Mouse (Mus musculus): Measurements from ENCODE around the gene Utp4. TPM values are rescaled to one million over a fixed set of nuclear protein-coding genes. Genes with fewer than 3 reads are reported as not detected.

Utp4 gene
- total RNA-seq, 1 experiment: 118 TPM

GRCm38 (mm10) chr8:106887336-106888189 is 5.9 kb upstream of the Utp4 start:
- H3K9ac ChIP-seq (ENCODE audit: insufficient read depth, low read depth, low read length, poor library complexity, severe bottlenecking): no peak overlapping the region
- H3K9me3 ChIP-seq (ENCODE audit: control insufficient read depth, insufficient read depth, low read depth, low read length): no peaks in the 10 kb centered on the region
- no peak overlapping the region for H3K27ac ChIP-seq (ENCODE audit: insufficient read depth, low read depth, low read length, poor library complexity, severe bottlenecking)
- in situ Hi-C loops (cut with MboI; ENCODE audit: low sequenced_read_pairs in 2 of 2, unreplicated experiment in 2 of 2): loop anchor here (10.0 to 25.0 kb wide), 2 partner anchors 173 to 175 kb away; no protein-coding TSS in a partner anchor
- H3K4me3 ChIP-seq (ENCODE audit: insufficient read depth in 1 of 2, low read depth in 1 of 2, low read length in 2 of 2, poor library complexity in 1 of 2, severe bottlenecking in 1 of 2): no peak overlapping the region
- peaks cover 35% of the 10 kb centered on the region for H3K36me3 ChIP-seq (ENCODE audit: control insufficient read depth, insufficient read depth, low read length, poor library complexity, severe bottlenecking)
- peak; percentile 85 for DNase-seq (ENCODE audit: low read depth, low spot score)
- TF ChIP-seq MAFK (IDR thresholded peaks at IDR 0.05; ENCODE audit: insufficient read depth, low read depth, low read length) (0 out of 2 replicates have a peak, but pooled peaks have one; percentile 39), CHD2 (IDR thresholded peaks at IDR 0.05; ENCODE audit: low read depth, low read length) (no peak), ZC3H11A (IDR thresholded peaks at IDR 0.05; ENCODE audit: borderline replicate concordance, low read depth, low read length) (peak; percentile 84; the same call in 1 of the 2 replicates), ZNF384 (IDR thresholded peaks at IDR 0.05; ENCODE audit: low read depth, low read length) (peak; percentile 57; the same call in 1 of the 2 replicates), HCFC1 (IDR thresholded peaks at IDR 0.05; ENCODE audit: borderline replicate concordance, insufficient read depth, low read length) (no peak)
- H3K4me1 ChIP-seq (ENCODE audit: control insufficient read depth in 2 of 2, insufficient read depth in 2 of 2, low read length in 2 of 2, poor library complexity in 1 of 2): peaks cover 1 to 8% of the 10 kb centered on the region in 2 experiments; a peak in 2 of 4 replicates

GRCm38 (mm10) chr8:106888803-106889202 is 4.6 kb upstream of the Utp4 start:
- Histone ChIP-seq H3K4me1 (ENCODE audit: control insufficient read depth in 2 of 2, insufficient read depth in 2 of 2, low read length in 2 of 2, poor library complexity in 1 of 2) (peaks cover 1 to 8% of the 10 kb centered on the region in 2 experiments; a peak in 2 of 4 replicates), H3K9me3 (ENCODE audit: control insufficient read depth, insufficient read depth, low read depth, low read length) (no peaks in the 10 kb centered on the region), H3K27ac (ENCODE audit: insufficient read depth, low read depth, low read length, poor library complexity, severe bottlenecking) (no peak overlapping the region), H3K36me3 (ENCODE audit: control insufficient read depth, insufficient read depth, low read length, poor library complexity, severe bottlenecking) (peaks cover 28% of the 10 kb centered on the region), H3K9ac (ENCODE audit: insufficient read depth, low read depth, low read length, poor library complexity, severe bottlenecking) (no peak overlapping the region), H3K4me3 (ENCODE audit: insufficient read depth in 1 of 2, low read depth in 1 of 2, low read length in 2 of 2, poor library complexity in 1 of 2, severe bottlenecking in 1 of 2) (no peak overlapping the region)
- no peak for TF ChIP-seq HCFC1 (IDR thresholded peaks at IDR 0.05; ENCODE audit: borderline replicate concordance, insufficient read depth, low read length)
- TF ChIP-seq ZNF384 (IDR thresholded peaks at IDR 0.05; ENCODE audit: low read depth, low read length): no peak
- no peak for TF ChIP-seq MAFK (IDR thresholded peaks at IDR 0.05; ENCODE audit: insufficient read depth, low read depth, low read length)
- TF ChIP-seq ZC3H11A (IDR thresholded peaks at IDR 0.05; ENCODE audit: borderline replicate concordance, low read depth, low read length): no peak
- no peak for TF ChIP-seq CHD2 (IDR thresholded peaks at IDR 0.05; ENCODE audit: low read depth, low read length)
- no peak for DNase-seq (ENCODE audit: low read depth, low spot score)
- in situ Hi-C loops (cut with MboI; ENCODE audit: low sequenced_read_pairs in 2 of 2, unreplicated experiment in 2 of 2): loop anchor here (10.0 to 25.0 kb wide), 2 partner anchors 174 to 177 kb away; no protein-coding TSS in a partner anchor

GRCm38 (mm10) chr8:106892210-106892805 is 1.1 kb upstream of the Utp4 start:
- DNase-seq (ENCODE audit: low read depth, low spot score): peak; percentile 54
- peak overlapping the region; percentile 87 to 100 for H3K4me3 ChIP-seq (ENCODE audit: insufficient read depth in 1 of 2, low read depth in 1 of 2, low read length in 2 of 2, poor library complexity in 1 of 2, severe bottlenecking in 1 of 2)
- peak overlapping the region; percentile 100 for H3K9ac ChIP-seq (ENCODE audit: insufficient read depth, low read depth, low read length, poor library complexity, severe bottlenecking)
- peak overlapping the region; percentile 99 for H3K27ac ChIP-seq (ENCODE audit: insufficient read depth, low read depth, low read length, poor library complexity, severe bottlenecking)
- in situ Hi-C loops (cut with MboI; ENCODE audit: low sequenced_read_pairs in 2 of 2, unreplicated experiment in 2 of 2): loop anchor here in 1 of 2 experiments (25.0 kb wide), 1 partner anchor 180 kb away; no protein-coding TSS in a partner anchor
- no peak for TF ChIP-seq ZC3H11A (IDR thresholded peaks at IDR 0.05; ENCODE audit: borderline replicate concordance, low read depth, low read length)
- TF ChIP-seq ZNF384 (IDR thresholded peaks at IDR 0.05; ENCODE audit: low read depth, low read length): peak; percentile 41; the same call in 1 of the 2 replicates
- TF ChIP-seq HCFC1 (IDR thresholded peaks at IDR 0.05; ENCODE audit: borderline replicate concordance, insufficient read depth, low read length): 0 out of 2 replicates have a peak, but pooled peaks have one; percentile 34
- no peak for TF ChIP-seq CHD2 (IDR thresholded peaks at IDR 0.05; ENCODE audit: low read depth, low read length)
- H3K36me3 ChIP-seq (ENCODE audit: control insufficient read depth, insufficient read depth, low read length, poor library complexity, severe bottlenecking): peaks cover 17% of the 10 kb centered on the region
- H3K9me3 ChIP-seq (ENCODE audit: control insufficient read depth, insufficient read depth, low read depth, low read length): no peaks in the 10 kb centered on the region
- H3K4me1 ChIP-seq (ENCODE audit: control insufficient read depth in 2 of 2, insufficient read depth in 2 of 2, low read length in 2 of 2, poor library complexity in 1 of 2): peaks cover 1 to 8% of the 10 kb centered on the region in 2 experiments; a peak in 3 of 4 replicates

GRCm38 (mm10) chr8:106892806-106893451 is 507 bp upstream of the Utp4 start:
- Histone ChIP-seq H3K9ac (ENCODE audit: insufficient read depth, low read depth, low read length, poor library complexity, severe bottlenecking) (peak overlapping the region; percentile 100), H3K36me3 (ENCODE audit: control insufficient read depth, insufficient read depth, low read length, poor library complexity, severe bottlenecking) (peaks cover 20% of the 10 kb centered on the region), H3K4me1 (ENCODE audit: control insufficient read depth in 2 of 2, insufficient read depth in 2 of 2, low read length in 2 of 2, poor library complexity in 1 of 2) (peaks cover 1 to 8% of the 10 kb centered on the region in 2 experiments; a peak in 3 of 4 replicates), H3K27ac (ENCODE audit: insufficient read depth, low read depth, low read length, poor library complexity, severe bottlenecking) (peak overlapping the region; percentile 99), H3K9me3 (ENCODE audit: control insufficient read depth, insufficient read depth, low read depth, low read length) (no peaks in the 10 kb centered on the region), H3K4me3 (ENCODE audit: insufficient read depth in 1 of 2, low read depth in 1 of 2, low read length in 2 of 2, poor library complexity in 1 of 2, severe bottlenecking in 1 of 2) (peak overlapping the region; percentile 87 to 100)
- TF ChIP-seq ZC3H11A (IDR thresholded peaks at IDR 0.05; ENCODE audit: borderline replicate concordance, low read depth, low read length) (no peak), MAFK (IDR thresholded peaks at IDR 0.05; ENCODE audit: insufficient read depth, low read depth, low read length) (no peak), HCFC1 (IDR thresholded peaks at IDR 0.05; ENCODE audit: borderline replicate concordance, insufficient read depth, low read length) (no peak), ZNF384 (IDR thresholded peaks at IDR 0.05; ENCODE audit: low read depth, low read length) (no peak), CHD2 (IDR thresholded peaks at IDR 0.05; ENCODE audit: low read depth, low read length) (no peak)
- in situ Hi-C loops (cut with MboI; ENCODE audit: low sequenced_read_pairs in 2 of 2, unreplicated experiment in 2 of 2): loop anchor here in 1 of 2 experiments (25.0 kb wide), 1 partner anchor 181 kb away; no protein-coding TSS in a partner anchor
- peak; percentile 33 for DNase-seq (ENCODE audit: low read depth, low spot score)

Measured in ES-E14 (cell line).